ENCODE assay signal across 16 mouse cellular contexts in the genomic region with DNA sequence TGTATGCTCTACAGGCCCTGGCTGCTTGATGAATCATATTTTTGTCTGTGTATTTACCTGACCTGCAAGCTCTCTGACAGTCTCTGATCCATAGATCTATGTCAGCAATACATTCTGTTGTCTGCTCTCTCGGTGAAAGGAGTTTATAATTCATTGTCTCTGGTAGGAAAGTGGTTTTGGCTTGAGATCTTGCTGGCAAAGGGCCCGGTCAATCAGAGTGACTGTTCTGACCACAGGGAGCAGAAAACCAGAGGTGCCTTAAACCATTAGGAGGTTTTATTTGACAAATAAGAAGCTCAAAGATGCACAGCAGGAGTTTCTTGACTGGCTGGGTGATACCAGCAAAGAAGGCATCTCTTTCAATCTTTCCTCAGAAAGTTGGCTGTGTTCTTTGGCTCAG.
DNase-seq lines count a peak whose midpoint lies in the region; ATAC-seq and TF ChIP-seq lines count a peak whose summit lies in the region.
"Had no signal": no experiment of that assay in that cellular context is flagged by ENCODE, and none has a peak within 500 bp of the region (broad histone marks: within the 10 kb centered on the region; RNA-seq: fewer than 3 reads in every experiment).

No protein-coding gene starts in this region.

- peak; percentile 46 for DNase-seq in left cerebral cortex, postnatal 4 days
- no peak for DNase-seq in left cerebral cortex, adult 8-10 months (ENCODE audit: low spot score in 2 of 2)
- peak; percentile 64 for DNase-seq in Patski (ENCODE audit: low read depth, low spot score)
- no peak for DNase-seq in frontal cortex, adult 2 months (ENCODE audit: extremely low spot score in 1 of 2, low spot score in 1 of 2)
- DNase-seq: gastrocnemius, postnatal 14 days; kidney, adult 8-10 months; layer of hippocampus, adult 9-11 months; thymus, adult 18-20 months had no signal

- H3K4me2 ChIP-seq in forebrain, embryonic 13.5 days, result no peak overlapping the region
- H3K4me2 ChIP-seq in forebrain, embryonic 16.5 days (ENCODE audit: low read length), result no peak overlapping the region
- H3K4me2 ChIP-seq: embryonic facial prominence, embryonic 13.5 days; hindbrain, embryonic 15.5 days; liver, embryonic 11.5 days had no signal

- H3K36me3 ChIP-seq in forebrain, embryonic 13.5 days (ENCODE audit: poor library complexity, severe bottlenecking), result no peaks in the 10 kb centered on the region
- no peaks in the 10 kb centered on the region for H3K36me3 ChIP-seq in forebrain, embryonic 16.5 days (ENCODE audit: control insufficient read depth, insufficient read depth)
- H3K36me3 ChIP-seq: embryonic facial prominence, embryonic 13.5 days; heart, embryonic 10.5 days; hindbrain, embryonic 15.5 days had no signal

- no peak overlapping the region for H3K4me3 ChIP-seq in forebrain, embryonic 13.5 days
- no peak overlapping the region for H3K4me3 ChIP-seq in forebrain, embryonic 16.5 days (replicated peaks; ENCODE audit: low read length)
- H3K4me3 ChIP-seq: embryonic facial prominence, embryonic 13.5 days; heart, embryonic 10.5 days; hindbrain, embryonic 15.5 days had no signal

- H3K9ac ChIP-seq in forebrain, embryonic 13.5 days, result no peak overlapping the region
- no peak overlapping the region for H3K9ac ChIP-seq in forebrain, embryonic 16.5 days (replicated peaks; ENCODE audit: low read depth, low read length)
- H3K9ac ChIP-seq: embryonic facial prominence, embryonic 13.5 days; hindbrain, embryonic 15.5 days had no signal

- WGBS in forebrain, embryonic 13.5 days, result 55% methylated on average over 2 of the region's 2 CpGs
- 45% methylated on average over 2 of the region's 2 CpGs for WGBS in forebrain, embryonic 16.5 days

- POLR2A ChIA-PET in Patski (lab: Charles Lee), result interaction anchor here (0.6 to 0.8 kb wide), 2 partner anchors 16 to 250 kb away, joined by 4 read pairs; no protein-coding TSS in a partner anchor

- TF ChIP-seq CTCF in Patski (IDR thresholded peaks at IDR 0.05), result no peak

- intact Hi-C loops in left cerebral cortex, postnatal 4 days (cut with DNase I), result no loop called here

- in situ Hi-C loops in Patski (cut with MboI; ENCODE audit: low pct_unique_long_range_greater_than_20kb), result no loop called here

- H3K4me1 ChIP-seq in forebrain, embryonic 13.5 days, result no peaks in the 10 kb centered on the region; the same call in 1 of the 2 replicates
- no peaks in the 10 kb centered on the region for H3K4me1 ChIP-seq in forebrain, embryonic 16.5 days (replicated peaks; ENCODE audit: control insufficient read depth, insufficient read depth, low read length)
- H3K4me1 ChIP-seq: embryonic facial prominence, embryonic 13.5 days; heart, embryonic 10.5 days had no signal

- H3K27ac ChIP-seq in forebrain, embryonic 13.5 days, result no peak overlapping the region
- no peak overlapping the region for H3K27ac ChIP-seq in forebrain, embryonic 16.5 days (ENCODE audit: low read length)
- H3K27ac ChIP-seq: embryonic facial prominence, embryonic 13.5 days; heart, embryonic 10.5 days; hindbrain, embryonic 15.5 days had no signal

- CTCF ChIA-PET in Patski (lab: Charles Lee), result interaction anchor here (0.9 to 1.2 kb wide), 2 partner anchors 27 to 36 kb away, joined by 3 to 4 read pairs; no protein-coding TSS in a partner anchor

- H3K9me3 ChIP-seq in forebrain, embryonic 13.5 days (replicated peaks), result no peaks in the 10 kb centered on the region
- H3K9me3 ChIP-seq in forebrain, embryonic 16.5 days (ENCODE audit: control insufficient read depth, low read length), result no peaks in the 10 kb centered on the region
- H3K9me3 ChIP-seq: embryonic facial prominence, embryonic 13.5 days; heart, embryonic 10.5 days; hindbrain, embryonic 15.5 days had no signal

- 0 out of 2 replicates have a peak, but pooled peaks have one; percentile 24 for ATAC-seq in forebrain, embryonic 13.5 days
- ATAC-seq in forebrain, embryonic 16.5 days, result no peak
- peak; percentile 66 for ATAC-seq in Patski
- ATAC-seq in hematopoietic stem cell, adult 5-6 weeks (replicated peaks in 1 of 2; ENCODE audit: insufficient read depth in 1 of 2, low FRiP score in 2 of 2, low TSS enrichment in 1 of 2, low read depth in 1 of 2, poor library complexity in 2 of 2, severe bottlenecking in 2 of 2), result peak; percentile 45 to 46; a peak in 2 of 4 replicates
- ATAC-seq: forebrain, embryonic 14.5 days had no signal

- H3K27me3 ChIP-seq in forebrain, embryonic 13.5 days, result no peaks in the 10 kb centered on the region
- no peaks in the 10 kb centered on the region for H3K27me3 ChIP-seq in forebrain, embryonic 16.5 days (replicated peaks; ENCODE audit: control insufficient read depth, insufficient read depth, low read length)
- no peaks in the 10 kb centered on the region for H3K27me3 ChIP-seq in Patski
- H3K27me3 ChIP-seq: embryonic facial prominence, embryonic 13.5 days; hindbrain, embryonic 15.5 days had no signal

Comparison
In these comparisons a context has a peak if more than half of its experiments do, and no peak if none do; other contexts are left out.
1. DNase-seq: peak in left cerebral cortex, postnatal 4 days (single experiment) and Patski (single experiment); none in left cerebral cortex, adult 8-10 months (0 of 2) and frontal cortex, adult 2 months (0 of 2).